Mouse (Mus musculus): ENCODE measurements around the gene Trim17.
A peak's percentile ranks its signal among the peaks of the same experiment; 100 is the strongest.

Gene Trim17

GRCm38 (mm10) chr11:58993091-58993670, 38.7 kb downstream of the Trim17 start:
- no peak for DNase-seq (ENCODE audit: low spot score)

GRCm38 (mm10) chr11:58994337-58994826, 39.9 kb downstream of the Trim17 start:
- DNase-seq (ENCODE audit: low spot score), result peak; percentile 72

GRCm38 (mm10) chr11:58995061-58995806, 40.7 kb downstream of the Trim17 start:
- DNase-seq (ENCODE audit: low spot score), result no peak

- DNase-seq (ENCODE audit: low spot score), result no peak
These were observed 41.4 kb downstream of the Trim17 start for GRCm38 (mm10) chr11:58995807-58996370.

- DNase-seq (ENCODE audit: low spot score), result no peak
These were observed 43.1 kb downstream of the Trim17 start for GRCm38 (mm10) chr11:58997541-58997940.

GRCm38 (mm10) chr11:58999158-58999557, 44.7 kb downstream of the Trim17 start:
- no peak for DNase-seq (ENCODE audit: low spot score)

GRCm38 (mm10) chr11:58999830-59000229, 45.3 kb downstream of the Trim17 start:
- no peak for DNase-seq (ENCODE audit: low spot score)

GRCm38 (mm10) chr11:59000635-59001034, 46.1 kb downstream of the Trim17 start:
- DNase-seq (ENCODE audit: low spot score), result no peak

- no peak for DNase-seq (ENCODE audit: low spot score)
These were observed 48.0 kb downstream of the Trim17 start for GRCm38 (mm10) chr11:59002327-59003079.

- peak; percentile 71 for DNase-seq (ENCODE audit: low spot score)
These were observed 60.6 kb downstream of the Trim17 start for GRCm38 (mm10) chr11:59015052-59015451.

Data from testis, postnatal 10 days (tissue).